Comparison of ENCODE assay signal across 10 mouse cellular contexts in genomic region chr17:34588767-34589166, GRCm38 (mm10). TPM values are rescaled to one million over a fixed set of nuclear protein-coding genes. Genes with fewer than 3 reads are reported as not detected.
DNase-seq lines count a peak whose midpoint lies in the region; ATAC-seq and TF ChIP-seq lines count a peak whose summit lies in the region.
"Had no signal": no experiment of that assay in that cellular context is flagged by ENCODE, and none has a peak within 500 bp of the region (broad histone marks: within the 10 kb centered on the region; RNA-seq: fewer than 3 reads in every experiment).

No protein-coding gene starts in this region.

- no peak for TF ChIP-seq POLR2A in testis, adult 2 months (IDR thresholded peaks at IDR 0.05; ENCODE audit: control insufficient read depth, low read depth, low read length)

- H3K4me1 ChIP-seq in hindbrain, embryonic 14.5 days (replicated peaks; ENCODE audit: control insufficient read depth, insufficient read depth, low read length), result peaks cover 51% of the 10 kb centered on the region
- peaks cover 19% of the 10 kb centered on the region for H3K4me1 ChIP-seq in hindbrain, postnatal 0 days (ENCODE audit: insufficient read depth, low read length)
- H3K4me1 ChIP-seq in testis, adult 2 months (ENCODE audit: control insufficient read depth, insufficient read depth, low read length), result peaks cover 61% of the 10 kb centered on the region
- H3K4me1 ChIP-seq in intestine, embryonic 15.5 days (replicated peaks), result peaks cover 48% of the 10 kb centered on the region
- H3K4me1 ChIP-seq in stomach, embryonic 16.5 days (ENCODE audit: control insufficient read depth, insufficient read depth, low read length), result peaks cover 47% of the 10 kb centered on the region

- TF ChIP-seq CTCF in hindbrain, postnatal 0 days (IDR thresholded peaks at IDR 0.05; ENCODE audit: low read depth), result no peak
- TF ChIP-seq CTCF in testis, adult 2 months (IDR thresholded peaks at IDR 0.05; ENCODE audit: control insufficient read depth, insufficient read depth, insufficient replicate concordance, low read depth, low read length), result no peak

- no peaks in the 10 kb centered on the region for H3K36me3 ChIP-seq in hindbrain, embryonic 14.5 days (replicated peaks; ENCODE audit: control insufficient read depth, insufficient read depth)
- H3K36me3 ChIP-seq in hindbrain, postnatal 0 days (ENCODE audit: insufficient read depth, low read length), result no peaks in the 10 kb centered on the region
- H3K36me3 ChIP-seq in testis, adult 2 months (ENCODE audit: control insufficient read depth, insufficient read depth, low read length), result no peaks in the 10 kb centered on the region
- H3K36me3 ChIP-seq in intestine, embryonic 15.5 days, result no peaks in the 10 kb centered on the region
- no peaks in the 10 kb centered on the region for H3K36me3 ChIP-seq in stomach, embryonic 16.5 days (ENCODE audit: control insufficient read depth, insufficient read depth, low read length)
- H3K36me3 ChIP-seq: embryonic facial prominence, embryonic 12.5 days had no signal

- H3K9me3 ChIP-seq in hindbrain, embryonic 14.5 days (ENCODE audit: control insufficient read depth, low read length), result no peaks in the 10 kb centered on the region
- no peaks in the 10 kb centered on the region for H3K9me3 ChIP-seq in hindbrain, postnatal 0 days (ENCODE audit: low read length)
- no peaks in the 10 kb centered on the region for H3K9me3 ChIP-seq in intestine, embryonic 15.5 days
- H3K9me3 ChIP-seq in stomach, embryonic 16.5 days (replicated peaks; ENCODE audit: control insufficient read depth, low read length), result no peaks in the 10 kb centered on the region
- H3K9me3 ChIP-seq: embryonic facial prominence, embryonic 12.5 days had no signal

- no peak for DNase-seq in hindbrain, embryonic 14.5 days (ENCODE audit: low spot score)
- DNase-seq in hindbrain, postnatal 0 days (ENCODE audit: low spot score), result no peak
- no peak for DNase-seq in testis, postnatal 10 days (ENCODE audit: low spot score)
- no peak for DNase-seq in embryo, embryonic 11 days
- DNase-seq: right cerebral cortex, postnatal 25 days had no signal

- ATAC-seq in hindbrain, embryonic 14.5 days (ENCODE audit: low FRiP score), result no peak
- no peak for ATAC-seq in hindbrain, postnatal 0 days
- no peak for ATAC-seq in intestine, embryonic 15.5 days
- no peak for ATAC-seq in stomach, embryonic 16.5 days (ENCODE audit: insufficient read depth, low FRiP score)
- ATAC-seq: activated CD4-positive, CD25-positive, alpha-beta regulatory T cell, adult 4 months had no signal

- H3K27ac ChIP-seq in hindbrain, embryonic 14.5 days, result no peak overlapping the region
- no peak overlapping the region for H3K27ac ChIP-seq in hindbrain, postnatal 0 days
- no peak overlapping the region for H3K27ac ChIP-seq in testis, adult 2 months (ENCODE audit: control insufficient read depth, insufficient read depth, low read depth, low read length)
- no peak overlapping the region for H3K27ac ChIP-seq in intestine, embryonic 15.5 days
- H3K27ac ChIP-seq in stomach, embryonic 16.5 days (ENCODE audit: low read length), result no peak overlapping the region

- H3K27me3 ChIP-seq in hindbrain, embryonic 14.5 days (ENCODE audit: control insufficient read depth, insufficient read depth, low read length), result no peaks in the 10 kb centered on the region
- H3K27me3 ChIP-seq in hindbrain, postnatal 0 days (ENCODE audit: insufficient read depth, low read length), result no peaks in the 10 kb centered on the region
- 0 out of 2 replicates have a peak, but pooled peaks cover 2% of the 10 kb centered on the region for H3K27me3 ChIP-seq in testis, adult 2 months (ENCODE audit: control insufficient read depth, insufficient read depth, low read length)
- H3K27me3 ChIP-seq in intestine, embryonic 15.5 days (replicated peaks), result no peaks in the 10 kb centered on the region
- H3K27me3 ChIP-seq in stomach, embryonic 16.5 days (ENCODE audit: control insufficient read depth, insufficient read depth, low read length), result no peaks in the 10 kb centered on the region
- H3K27me3 ChIP-seq: embryonic facial prominence, embryonic 12.5 days had no signal

- no peak overlapping the region for H3K4me3 ChIP-seq in hindbrain, embryonic 14.5 days (replicated peaks; ENCODE audit: low read length)
- no peak overlapping the region for H3K4me3 ChIP-seq in hindbrain, postnatal 0 days (ENCODE audit: low read length)
- H3K4me3 ChIP-seq in testis, adult 2 months (ENCODE audit: control insufficient read depth, low read depth, low read length), result peak overlapping the region; percentile 28
- H3K4me3 ChIP-seq in intestine, embryonic 15.5 days (replicated peaks), result no peak overlapping the region
- no peak overlapping the region for H3K4me3 ChIP-seq in stomach, embryonic 16.5 days (replicated peaks; ENCODE audit: low read length)

- WGBS in hindbrain, embryonic 14.5 days, result 85% methylated on average over 3 of the region's 3 CpGs
- WGBS in hindbrain, postnatal 0 days, result 66% methylated on average over 3 of the region's 3 CpGs
- WGBS in intestine, embryonic 15.5 days, result 69% methylated on average over 3 of the region's 3 CpGs
- 76% methylated on average over 3 of the region's 3 CpGs for WGBS in stomach, embryonic 16.5 days

- H3K9ac ChIP-seq in hindbrain, embryonic 14.5 days, result no peak overlapping the region
- no peak overlapping the region for H3K9ac ChIP-seq in hindbrain, postnatal 0 days (replicated peaks; ENCODE audit: low read length)
- H3K9ac ChIP-seq in intestine, embryonic 15.5 days, result no peak overlapping the region
- no peak overlapping the region for H3K9ac ChIP-seq in stomach, embryonic 16.5 days (ENCODE audit: low read length)

- 0 out of 2 replicates have a peak overlapping the region, but pooled peaks have one; percentile 98 for H3K4me2 ChIP-seq in hindbrain, embryonic 14.5 days (replicated peaks)
- no peak overlapping the region for H3K4me2 ChIP-seq in hindbrain, postnatal 0 days (ENCODE audit: low read depth, low read length)
- H3K4me2 ChIP-seq in intestine, embryonic 15.5 days (replicated peaks), result peak overlapping the region; percentile 82; the same call in 1 of the 2 replicates
- H3K4me2 ChIP-seq in stomach, embryonic 16.5 days (ENCODE audit: low read depth, low read length), result peak overlapping the region; percentile 100; the same call in 1 of the 2 replicates

RNA-seq across cellular contexts. Expression of gene Gpsm3, which starts 0.8 kb away (rescaled TPM):
- 4.2 and 4.7 TPM in 2 replicates for polyA plus RNA-seq in hindbrain, embryonic 14.5 days (2014; fragmentation: Nextera tagmentation; extraction: Ambion mirVana)
- total RNA-seq in hindbrain, postnatal 0 days (2014; rRNA removed), result 3.4 and 4.8 TPM in 2 replicates
- 4.8 and 5.4 TPM in 2 replicates for polyA plus RNA-seq in hindbrain, postnatal 0 days (2015; fragmentation: Nextera tagmentation; extraction: Ambion mirVana)
- 1.7 and 1.9 TPM in 2 replicates for polyA plus RNA-seq in testis, adult 2 months (2012; rRNA removed)
- polyA plus RNA-seq in intestine, embryonic 15.5 days (2015; fragmentation: Nextera tagmentation; extraction: Ambion mirVana), result 10.1 TPM in 2 replicates
- 9.3 and 10.4 TPM in 2 replicates for polyA plus RNA-seq in stomach, embryonic 16.5 days (2015; fragmentation: Nextera tagmentation; extraction: Ambion mirVana)

RNA-seq across cellular contexts. Expression of gene Pbx2, which starts 2.3 kb away (rescaled TPM):
- polyA plus RNA-seq in hindbrain, embryonic 14.5 days (2014; fragmentation: Nextera tagmentation; extraction: Ambion mirVana), result 7.1 and 10.5 TPM in 2 replicates
- 63.1 and 67.1 TPM in 2 replicates for total RNA-seq in hindbrain, postnatal 0 days (2014; rRNA removed)
- 6.2 and 7.5 TPM in 2 replicates for polyA plus RNA-seq in hindbrain, postnatal 0 days (2015; fragmentation: Nextera tagmentation; extraction: Ambion mirVana)
- 9.6 and 11.2 TPM in 2 replicates for polyA plus RNA-seq in testis, adult 2 months (2012; rRNA removed)
- polyA plus RNA-seq in intestine, embryonic 15.5 days (2015; fragmentation: Nextera tagmentation; extraction: Ambion mirVana), result 8.0 and 8.8 TPM in 2 replicates
- 6.8 and 8.4 TPM in 2 replicates for polyA plus RNA-seq in stomach, embryonic 16.5 days (2015; fragmentation: Nextera tagmentation; extraction: Ambion mirVana)

RNA-seq across cellular contexts. Expression of gene Ager, which starts 8.9 kb away (rescaled TPM):
- polyA plus RNA-seq in hindbrain, embryonic 14.5 days (2014; fragmentation: Nextera tagmentation; extraction: Ambion mirVana), result 1.1 and 1.4 TPM in 2 replicates
- 1.8 and 2.0 TPM in 2 replicates for total RNA-seq in hindbrain, postnatal 0 days (2014; rRNA removed)
- polyA plus RNA-seq in hindbrain, postnatal 0 days (2015; fragmentation: Nextera tagmentation; extraction: Ambion mirVana), result 1.7 and 2.5 TPM in 2 replicates
- polyA plus RNA-seq in testis, adult 2 months (2012; rRNA removed), result 0.43 and 0.66 TPM in 2 replicates
- 2.7 and 3.0 TPM in 2 replicates for polyA plus RNA-seq in intestine, embryonic 15.5 days (2015; fragmentation: Nextera tagmentation; extraction: Ambion mirVana)
- polyA plus RNA-seq in stomach, embryonic 16.5 days (2015; fragmentation: Nextera tagmentation; extraction: Ambion mirVana), result 2.7 and 3.0 TPM in 2 replicates

RNA-seq across cellular contexts. Expression of gene Rnf5, which starts 14.7 kb away (rescaled TPM):
- 196 and 211 TPM in 2 replicates for polyA plus RNA-seq in hindbrain, embryonic 14.5 days (2014; fragmentation: Nextera tagmentation; extraction: Ambion mirVana)
- 61.9 and 65.3 TPM in 2 replicates for total RNA-seq in hindbrain, postnatal 0 days (2014; rRNA removed)
- 223 and 233 TPM in 2 replicates for polyA plus RNA-seq in hindbrain, postnatal 0 days (2015; fragmentation: Nextera tagmentation; extraction: Ambion mirVana)
- polyA plus RNA-seq in testis, adult 2 months (2012; rRNA removed), result 56.6 and 63.4 TPM in 2 replicates
- polyA plus RNA-seq in intestine, embryonic 15.5 days (2015; fragmentation: Nextera tagmentation; extraction: Ambion mirVana), result 165 and 174 TPM in 2 replicates
- polyA plus RNA-seq in stomach, embryonic 16.5 days (2015; fragmentation: Nextera tagmentation; extraction: Ambion mirVana), result 129 and 141 TPM in 2 replicates

RNA-seq across cellular contexts. Expression of gene Agpat1, which starts 15.3 kb away (rescaled TPM):
- 123 and 126 TPM in 2 replicates for polyA plus RNA-seq in hindbrain, embryonic 14.5 days (2014; fragmentation: Nextera tagmentation; extraction: Ambion mirVana)
- 306 and 322 TPM in 2 replicates for total RNA-seq in hindbrain, postnatal 0 days (2014; rRNA removed)
- 97.7 and 98.4 TPM in 2 replicates for polyA plus RNA-seq in hindbrain, postnatal 0 days (2015; fragmentation: Nextera tagmentation; extraction: Ambion mirVana)
- 891 and 908 TPM in 2 replicates for polyA plus RNA-seq in testis, adult 2 months (2012; rRNA removed)
- 51.2 and 60.8 TPM in 2 replicates for polyA plus RNA-seq in intestine, embryonic 15.5 days (2015; fragmentation: Nextera tagmentation; extraction: Ambion mirVana)
- polyA plus RNA-seq in stomach, embryonic 16.5 days (2015; fragmentation: Nextera tagmentation; extraction: Ambion mirVana), result 42.6 TPM in 2 replicates
